Mouse (Mus musculus): ENCODE measurements at regions not wholly inside any gene's neighbourhood (a gene's known extent, or its start where the extent isn't known, plus 50 kb on each side); places are given as distances from the start of the nearest gene placed in this dataset.

- ATAC-seq (replicated peaks; ENCODE audit: insufficient number of reproducible peaks, low FRiP score, low TSS enrichment), result no peak
- Histone ChIP-seq H3K9ac (ENCODE audit: low read depth, low read length) (no peak overlapping the region), H3K27me3 (ENCODE audit: control insufficient read depth, insufficient read depth, low read length) (no peaks in the 10 kb centered on the region), H3K9me3 (replicated peaks; ENCODE audit: control insufficient read depth, low read length) (no peaks in the 10 kb centered on the region), H3K36me3 (ENCODE audit: control insufficient read depth, insufficient read depth, low read length) (no peaks in the 10 kb centered on the region), H3K4me1 (ENCODE audit: control insufficient read depth, insufficient read depth, low read length) (no peaks in the 10 kb centered on the region), H3K4me2 (no peak overlapping the region), H3K4me3 (ENCODE audit: low read depth, low read length) (no peak overlapping the region), H3K27ac (ENCODE audit: low read depth, low read length) (no peak overlapping the region)
- 66% methylated on average over 6 of the region's 6 CpGs for WGBS (ENCODE audit: insufficient replicate concordance)
Measured at GRCm38 (mm10) chr7:95926119-95927039, 244.7 kb upstream of the Tenm4 start.

GRCm38 (mm10) chr7:95936599-95936998 lies 234.4 kb upstream of the Tenm4 start:
- Histone ChIP-seq H3K27me3 (ENCODE audit: control insufficient read depth, insufficient read depth, low read length) (no peaks in the 10 kb centered on the region), H3K4me1 (ENCODE audit: control insufficient read depth, insufficient read depth, low read length) (no peaks in the 10 kb centered on the region), H3K4me2 (no peak overlapping the region), H3K9me3 (replicated peaks; ENCODE audit: control insufficient read depth, low read length) (no peaks in the 10 kb centered on the region), H3K9ac (ENCODE audit: low read depth, low read length) (no peak overlapping the region), H3K4me3 (ENCODE audit: low read depth, low read length) (no peak overlapping the region), H3K27ac (ENCODE audit: low read depth, low read length) (no peak overlapping the region), H3K36me3 (ENCODE audit: control insufficient read depth, insufficient read depth, low read length) (no peaks in the 10 kb centered on the region)
- ATAC-seq (replicated peaks; ENCODE audit: insufficient number of reproducible peaks, low FRiP score, low TSS enrichment), result no peak
- 70% methylated on average over 5 of the region's 5 CpGs for WGBS (ENCODE audit: insufficient replicate concordance)

- Histone ChIP-seq H3K4me1 (ENCODE audit: control insufficient read depth, insufficient read depth, low read length) (no peaks in the 10 kb centered on the region), H3K4me2 (no peak overlapping the region), H3K9ac (ENCODE audit: low read depth, low read length) (no peak overlapping the region), H3K27ac (ENCODE audit: low read depth, low read length) (no peak overlapping the region), H3K4me3 (ENCODE audit: low read depth, low read length) (no peak overlapping the region), H3K27me3 (ENCODE audit: control insufficient read depth, insufficient read depth, low read length) (no peaks in the 10 kb centered on the region), H3K36me3 (ENCODE audit: control insufficient read depth, insufficient read depth, low read length) (no peaks in the 10 kb centered on the region), H3K9me3 (replicated peaks; ENCODE audit: control insufficient read depth, low read length) (peaks cover 4% of the 10 kb centered on the region; the same call in 1 of the 2 replicates)
- no peak for ATAC-seq (replicated peaks; ENCODE audit: insufficient number of reproducible peaks, low FRiP score, low TSS enrichment)
- 77% methylated on average over 6 of the region's 6 CpGs for WGBS (ENCODE audit: insufficient replicate concordance)
Measured at GRCm38 (mm10) chr7:95943420-95943819, 227.6 kb upstream of the Tenm4 start.

GRCm38 (mm10) chr7:95952395-95952794 lies 218.7 kb upstream of the Tenm4 start:
- Histone ChIP-seq H3K9me3 (replicated peaks; ENCODE audit: control insufficient read depth, low read length) (no peaks in the 10 kb centered on the region), H3K27me3 (ENCODE audit: control insufficient read depth, insufficient read depth, low read length) (0 out of 2 replicates have a peak, but pooled peaks cover 2% of the 10 kb centered on the region), H3K9ac (ENCODE audit: low read depth, low read length) (no peak overlapping the region), H3K36me3 (ENCODE audit: control insufficient read depth, insufficient read depth, low read length) (no peaks in the 10 kb centered on the region), H3K4me1 (ENCODE audit: control insufficient read depth, insufficient read depth, low read length) (no peaks in the 10 kb centered on the region), H3K27ac (ENCODE audit: low read depth, low read length) (no peak overlapping the region), H3K4me3 (ENCODE audit: low read depth, low read length) (no peak overlapping the region), H3K4me2 (no peak overlapping the region)
- WGBS (ENCODE audit: insufficient replicate concordance), result 68% methylated on average over 2 of the region's 2 CpGs
- ATAC-seq (replicated peaks; ENCODE audit: insufficient number of reproducible peaks, low FRiP score, low TSS enrichment), result no peak

GRCm38 (mm10) chr7:95954511-95954910 lies 216.5 kb upstream of the Tenm4 start:
- Histone ChIP-seq H3K9ac (ENCODE audit: low read depth, low read length) (no peak overlapping the region), H3K27me3 (ENCODE audit: control insufficient read depth, insufficient read depth, low read length) (0 out of 2 replicates have a peak, but pooled peaks cover 2% of the 10 kb centered on the region), H3K4me3 (ENCODE audit: low read depth, low read length) (no peak overlapping the region), H3K4me2 (no peak overlapping the region), H3K36me3 (ENCODE audit: control insufficient read depth, insufficient read depth, low read length) (no peaks in the 10 kb centered on the region), H3K27ac (ENCODE audit: low read depth, low read length) (no peak overlapping the region), H3K4me1 (ENCODE audit: control insufficient read depth, insufficient read depth, low read length) (no peaks in the 10 kb centered on the region), H3K9me3 (replicated peaks; ENCODE audit: control insufficient read depth, low read length) (no peaks in the 10 kb centered on the region)
- ATAC-seq (replicated peaks; ENCODE audit: insufficient number of reproducible peaks, low FRiP score, low TSS enrichment), result no peak
- WGBS (ENCODE audit: insufficient replicate concordance), result 86% methylated on average over 2 of the region's 2 CpGs

- 0 out of 2 replicates have a peak, but pooled peaks cover 2% of the 10 kb centered on the region for H3K27me3 ChIP-seq (ENCODE audit: control insufficient read depth, insufficient read depth, low read length)
- H3K4me3 ChIP-seq (ENCODE audit: low read depth, low read length), result no peak overlapping the region
- WGBS (ENCODE audit: insufficient replicate concordance), result 73% methylated on average over 2 of the region's 2 CpGs
- no peak for ATAC-seq (replicated peaks; ENCODE audit: insufficient number of reproducible peaks, low FRiP score, low TSS enrichment)
- H3K9me3 ChIP-seq (replicated peaks; ENCODE audit: control insufficient read depth, low read length), result no peaks in the 10 kb centered on the region
- H3K4me2 ChIP-seq, result no peak overlapping the region
- no peaks in the 10 kb centered on the region for H3K36me3 ChIP-seq (ENCODE audit: control insufficient read depth, insufficient read depth, low read length)
- H3K27ac ChIP-seq (ENCODE audit: low read depth, low read length), result no peak overlapping the region
- H3K4me1 ChIP-seq (ENCODE audit: control insufficient read depth, insufficient read depth, low read length), result no peaks in the 10 kb centered on the region
- H3K9ac ChIP-seq (ENCODE audit: low read depth, low read length), result no peak overlapping the region
Measured at GRCm38 (mm10) chr7:95955119-95955518, 215.9 kb upstream of the Tenm4 start.

GRCm38 (mm10) chr7:95959068-95959467 lies 212.0 kb upstream of the Tenm4 start:
- no peak overlapping the region for H3K4me2 ChIP-seq
- ATAC-seq (replicated peaks; ENCODE audit: insufficient number of reproducible peaks, low FRiP score, low TSS enrichment), result no peak
- WGBS (ENCODE audit: insufficient replicate concordance), result 38% methylated on average over 4 of the region's 4 CpGs

GRCm38 (mm10) chr7:95971863-95972262 lies 199.2 kb upstream of the Tenm4 start:
- 71% methylated on average over 7 of the region's 7 CpGs for WGBS (ENCODE audit: insufficient replicate concordance)
- H3K27ac ChIP-seq (ENCODE audit: low read depth, low read length), result no peak overlapping the region
- H3K4me1 ChIP-seq (ENCODE audit: control insufficient read depth, insufficient read depth, low read length), result 0 out of 2 replicates have a peak, but pooled peaks cover 3% of the 10 kb centered on the region
- H3K4me2 ChIP-seq, result no peak overlapping the region
- no peak overlapping the region for H3K4me3 ChIP-seq (ENCODE audit: low read depth, low read length)
- no peak for ATAC-seq (replicated peaks; ENCODE audit: insufficient number of reproducible peaks, low FRiP score, low TSS enrichment)
- H3K9me3 ChIP-seq (replicated peaks; ENCODE audit: control insufficient read depth, low read length), result no peaks in the 10 kb centered on the region
- H3K9ac ChIP-seq (ENCODE audit: low read depth, low read length), result no peak overlapping the region
- no peaks in the 10 kb centered on the region for H3K27me3 ChIP-seq (ENCODE audit: control insufficient read depth, insufficient read depth, low read length)
- no peaks in the 10 kb centered on the region for H3K36me3 ChIP-seq (ENCODE audit: control insufficient read depth, insufficient read depth, low read length)

More at GRCm38 (mm10) chr7:95959068-95959467, 212.0 kb upstream of the Tenm4 start:
- no peaks in the 10 kb centered on the region for H3K9me3 ChIP-seq (replicated peaks; ENCODE audit: control insufficient read depth, low read length)
- H3K4me3 ChIP-seq (ENCODE audit: low read depth, low read length), result no peak overlapping the region
- H3K27me3 ChIP-seq (ENCODE audit: control insufficient read depth, insufficient read depth, low read length), result no peaks in the 10 kb centered on the region
- H3K36me3 ChIP-seq (ENCODE audit: control insufficient read depth, insufficient read depth, low read length), result no peaks in the 10 kb centered on the region
- no peak overlapping the region for H3K9ac ChIP-seq (ENCODE audit: low read depth, low read length)
- no peaks in the 10 kb centered on the region for H3K4me1 ChIP-seq (ENCODE audit: control insufficient read depth, insufficient read depth, low read length)
- no peak overlapping the region for H3K27ac ChIP-seq (ENCODE audit: low read depth, low read length)

Data from heart, embryonic 11.5 days (tissue).